Mouse (Mus musculus) macrophage (primary cell): ENCODE measurements around the gene Osbpl5. TPM values are rescaled to one million over a fixed set of nuclear protein-coding genes. Genes with fewer than 3 reads are reported as not detected.

Source experiments
- H3K27ac ChIP-seq: fragments of 350-480 bp; formaldehyde crosslinking; 2 replicates; pipeline ENCODE4 v1.9.0; 2021
- H3K36me3 ChIP-seq: fragments of 350-480 bp; formaldehyde crosslinking; 2 replicates; pipeline ENCODE4 v1.9.0; 2021; ENCODE audit errors: inconsistent target
- H3K4me3 ChIP-seq: fragments of 350-480 bp; formaldehyde crosslinking; 2 replicates; pipeline ENCODE4 v1.9.0; 2021; ENCODE audit errors: inconsistent target
- H3K79me2 ChIP-seq: fragments of 350-480 bp; formaldehyde crosslinking; 2 replicates; pipeline ENCODE4 v1.9.0; 2021; ENCODE audit errors: inconsistent target
- WGBS: methylation state at CpG from one replicate; pipeline ENCODE4 v1.1.7; 2026; ENCODE audit warnings: inconsistent platforms; ENCODE audit not compliant: missing documents; 5-methylcytosine and 5-hydroxymethylcytosine counted together
- polyA plus RNA-seq: library from polyadenylated mRNA; stranded (reverse); fragments of 250-400 nt; gene quantifications from 3 replicates; pipeline ENCODE4 v1.2.4, GENCODE M21; 2018; ENCODE audit warnings: inconsistent platforms
- total RNA-seq, 78 experiments: library from RNA; depleted of rRNA; stranded (reverse); fragments of 250-400 nt; gene quantifications; 1 replicate in 9 of 78; 2 replicates in 24 of 78; 3 replicates in 43 of 78; 4 replicates in 2 of 78; pipeline ENCODE4 v1.2.4; 2018; ENCODE audit warnings: inconsistent platforms in 56 of 78

Osbpl5 gene
- total RNA-seq (2018; cell fraction: chromatin; rRNA removed), result 10 to 100 TPM in 3 of 26 experiments, 1 to 10 TPM in 22, under 1 TPM in 1; 0.88 to 10.9 (median 4.8) TPM
- 1 to 10 TPM in 24 of 26 experiments, under 1 TPM in 2; 0.80 to 2.2 (median 1.4) TPM for total RNA-seq (2018; cell fraction: cytosol; rRNA removed)
- 1 to 10 TPM in 24 of 26 experiments, under 1 TPM in 2; 0.78 to 6.3 (median 3.1) TPM for total RNA-seq (2018; cell fraction: nucleus; rRNA removed)
- polyA plus RNA-seq, result 1.00 to 1.6 TPM (median 1.2 TPM) in 3 replicates

- Histone ChIP-seq H3K79me2 (no peaks in the 10 kb centered on the region), H3K27ac (no peak within 1 kb of the TSS), H3K4me3 (no peak within 1 kb of the TSS; the same call in 1 of the 2 replicates), H3K36me3 (no peaks in the 10 kb centered on the region)
- WGBS, result 22% methylated on average over 21 of the region's 22 CpGs
Observed at GRCm38 (mm10) chr7:143756125-143757026, at the start of gene Osbpl5. Gene Osbpl5, minus strand, starts transcription at chr7:143756985.

GRCm38 (mm10) chr7:143805199-143805624 lies 48.4 kb upstream of the Osbpl5 start:
- Histone ChIP-seq H3K4me3 (no peak overlapping the region), H3K36me3 (peaks cover 71% of the 10 kb centered on the region), H3K27ac (no peak overlapping the region), H3K79me2 (no peaks in the 10 kb centered on the region)
- WGBS, result 81% methylated on average over 5 of the region's 5 CpGs

- 89% methylated on average over 8 of the region's 8 CpGs for WGBS
- Histone ChIP-seq H3K27ac (no peak overlapping the region), H3K36me3 (peaks cover 78% of the 10 kb centered on the region), H3K4me3 (no peak overlapping the region), H3K79me2 (no peaks in the 10 kb centered on the region)
Observed at GRCm38 (mm10) chr7:143801195-143802065, 44.6 kb upstream of the Osbpl5 start.

GRCm38 (mm10) chr7:143800770-143801169 lies 44.0 kb upstream of the Osbpl5 start:
- H3K27ac ChIP-seq, result no peak overlapping the region
- WGBS, result 100% methylated on average over 1 of the region's 1 CpGs
- peaks cover 78% of the 10 kb centered on the region for H3K36me3 ChIP-seq
- H3K4me3 ChIP-seq, result no peak overlapping the region
- no peaks in the 10 kb centered on the region for H3K79me2 ChIP-seq

GRCm38 (mm10) chr7:143798783-143799182 lies 42.0 kb upstream of the Osbpl5 start:
- peaks cover 71% of the 10 kb centered on the region for H3K36me3 ChIP-seq
- no peak overlapping the region for H3K4me3 ChIP-seq
- no peak overlapping the region for H3K27ac ChIP-seq
- H3K79me2 ChIP-seq, result no peaks in the 10 kb centered on the region
- WGBS, result 89% methylated on average over 3 of the region's 4 CpGs

- H3K36me3 ChIP-seq, result peaks cover 27% of the 10 kb centered on the region
- no peaks in the 10 kb centered on the region for H3K79me2 ChIP-seq
- H3K27ac ChIP-seq, result no peak overlapping the region
- WGBS, result 42% methylated on average over 4 of the region's 4 CpGs
- no peak overlapping the region for H3K4me3 ChIP-seq
Observed at GRCm38 (mm10) chr7:143793121-143793520, 36.3 kb upstream of the Osbpl5 start.

GRCm38 (mm10) chr7:143792336-143792985 lies 35.7 kb upstream of the Osbpl5 start:
- Histone ChIP-seq H3K4me3 (no peak overlapping the region), H3K79me2 (no peaks in the 10 kb centered on the region), H3K27ac (no peak overlapping the region), H3K36me3 (peaks cover 21% of the 10 kb centered on the region; the same call in 1 of the 2 replicates)
- WGBS, result 82% methylated on average over 6 of the region's 6 CpGs

- Histone ChIP-seq H3K36me3 (no peaks in the 10 kb centered on the region), H3K4me3 (peak within 1 kb of the TSS; percentile 0; the same call in 1 of the 2 replicates), H3K79me2 (no peaks in the 10 kb centered on the region), H3K27ac (no peak within 1 kb of the TSS)
- 15% methylated on average over 21 of the region's 21 CpGs for WGBS
Observed at GRCm38 (mm10) chr7:143783996-143784829, 27.4 kb upstream of the Osbpl5 start, which contains the start of gene Mrgpre. Gene Mrgpre, minus strand, starts transcription at chr7:143784500.

GRCm38 (mm10) chr7:143783378-143783995 lies 26.7 kb upstream of the Osbpl5 start:
- no peaks in the 10 kb centered on the region for H3K79me2 ChIP-seq
- H3K36me3 ChIP-seq, result no peaks in the 10 kb centered on the region
- no peak overlapping the region for H3K27ac ChIP-seq
- H3K4me3 ChIP-seq, result peak overlapping the region; percentile 0; the same call in 1 of the 2 replicates
- 30% methylated on average over 6 of the region's 6 CpGs for WGBS

- H3K79me2 ChIP-seq, result no peaks in the 10 kb centered on the region
- H3K36me3 ChIP-seq, result no peaks in the 10 kb centered on the region
- WGBS, result 38% methylated on average over 2 of the region's 2 CpGs
- no peak overlapping the region for H3K4me3 ChIP-seq
- H3K27ac ChIP-seq, result no peak overlapping the region
Observed at GRCm38 (mm10) chr7:143777375-143777774, 20.6 kb upstream of the Osbpl5 start.

GRCm38 (mm10) chr7:143776137-143776536 lies 19.4 kb upstream of the Osbpl5 start:
- Histone ChIP-seq H3K27ac (no peak overlapping the region), H3K36me3 (no peaks in the 10 kb centered on the region), H3K79me2 (no peaks in the 10 kb centered on the region), H3K4me3 (no peak overlapping the region)
- 82% methylated on average over 3 of the region's 3 CpGs for WGBS

- Histone ChIP-seq H3K36me3 (no peaks in the 10 kb centered on the region), H3K27ac (no peak overlapping the region), H3K4me3 (no peak overlapping the region), H3K79me2 (no peaks in the 10 kb centered on the region)
- WGBS, result 33% methylated on average over 1 of the region's 1 CpGs
Observed at GRCm38 (mm10) chr7:143769461-143769860, 12.7 kb upstream of the Osbpl5 start.

- Histone ChIP-seq H3K27ac (no peak overlapping the region), H3K36me3 (no peaks in the 10 kb centered on the region), H3K79me2 (no peaks in the 10 kb centered on the region), H3K4me3 (no peak overlapping the region)
- WGBS, result 74% methylated on average over 5 of the region's 6 CpGs
Observed at GRCm38 (mm10) chr7:143768267-143768666, 11.5 kb upstream of the Osbpl5 start.
